Mouse (Mus musculus) Patski (cell line): Measurements from ENCODE around the gene Otol1. TPM values are rescaled to one million over a fixed set of nuclear protein-coding genes. Genes with fewer than 3 reads are reported as not detected.

Source experiments
- ATAC-seq: fragments of 100-300 bp; one replicate; pipeline ENCODE4 v1.8.0; 2021
- CTCF ChIA-PET: fragments of 350-600 bp; sonication (Branson Sonifier 250); formaldehyde crosslinking; loops from one replicate; lab custom pipeline; 2022; ENCODE audit warnings: inconsistent platforms; lab: Charles Lee
- POLR2A ChIA-PET: fragments of 350-600 bp; sonication (Branson Sonifier 250); formaldehyde crosslinking; loops from one replicate; lab custom pipeline; 2022; ENCODE audit warnings: antibody characterized with exemption, inconsistent platforms; lab: Charles Lee
- DNase-seq: peaks from one replicate; pipeline ENCODE4 v3.0.0-alpha.2; 2011; ENCODE audit warnings: low read depth, low spot score
- H3K27me3 ChIP-seq: fragments of 371-371 bp; one replicate; pipeline ENCODE4 v1.5.1; 2021
- CTCF ChIP-seq: fragments of 100-300 bp; IDR thresholded peaks from one replicate; pipeline ENCODE4 v1.5.1; 2021
- in situ Hi-C: fragments of 300-500 bp; cut with MboI; formaldehyde crosslinking; loops from 3 replicates; pipeline ENCODE4 v1.11.1; 2018; ENCODE audit warnings: low pct_unique_long_range_greater_than_20kb, mixed read lengths
- polyA plus RNA-seq: library from polyadenylated mRNA; unstranded; gene quantifications from one replicate; pipeline ENCODE4 v1.2.3, GENCODE M21; 2021

The Otol1 gene
- polyA plus RNA-seq, 1 experiment from 2014 or later = not detected

DNA sequence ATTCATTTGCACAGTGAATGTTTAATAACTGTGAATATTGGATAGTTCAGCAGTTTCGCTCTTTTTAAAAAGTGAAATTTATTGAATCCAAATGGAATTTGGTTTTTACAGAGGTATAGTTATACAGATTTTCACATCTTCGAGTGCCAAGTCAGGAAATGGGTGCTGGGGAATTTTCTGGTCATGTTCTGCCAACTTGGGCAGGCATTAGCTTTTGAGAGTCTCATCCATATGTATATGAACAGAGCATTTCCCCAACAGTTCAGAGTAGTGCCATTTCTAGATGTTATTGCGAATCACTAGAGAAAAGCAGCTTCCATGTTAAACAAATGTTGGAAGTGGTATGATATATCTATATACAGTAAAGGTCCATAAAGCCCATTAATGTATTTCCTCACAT is 21.8 kb downstream of the Otol1 start:
- no peak for TF ChIP-seq CTCF
- ATAC-seq = no peak
- POLR2A ChIA-PET = no interaction called here
- no peak for DNase-seq
- in situ Hi-C loops = no loop called here
- peaks cover 36% of the 10 kb centered on the region for H3K27me3 ChIP-seq
- CTCF ChIA-PET = no interaction called here

DNA sequence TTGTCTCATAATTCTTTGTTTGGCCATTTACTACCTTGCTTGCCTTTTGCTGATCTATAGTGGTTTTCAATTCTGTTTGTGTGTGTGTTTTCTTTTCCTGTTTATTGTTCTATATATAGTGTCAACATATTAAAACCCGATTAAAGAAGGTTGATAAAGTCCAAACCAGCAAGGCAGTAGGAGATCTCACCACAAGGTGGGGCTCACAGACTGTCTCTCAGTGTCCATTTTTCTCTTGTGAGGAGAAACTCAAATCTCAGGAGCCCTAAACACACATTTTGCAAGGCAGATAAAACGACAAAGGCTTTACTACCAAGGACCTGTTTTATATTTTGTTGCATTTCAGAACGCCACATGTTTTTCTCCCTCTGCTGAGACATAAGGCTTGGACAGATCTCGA is 28.2 kb downstream of the Otol1 start:
- no peak for ATAC-seq
- peak; percentile 45 for TF ChIP-seq CTCF
- DNase-seq = no peak
- in situ Hi-C loops = no loop called here
- POLR2A ChIA-PET = no interaction called here
- H3K27me3 ChIP-seq = peaks cover 29% of the 10 kb centered on the region
- CTCF ChIA-PET = no interaction called here

Other genes with a start within 250 kb of the Otol1 start
- gene Sptssb, start 147.7 kb upstream of the Otol1 start, polyA plus RNA-seq = 0.08 TPM